Mouse (Mus musculus): ENCODE results near the gene Gm6169. TPM values are rescaled to one million over a fixed set of nuclear protein-coding genes. Genes with fewer than 3 reads are reported as not detected.
A peak's percentile ranks its signal among the peaks of the same experiment; 100 is the strongest.

The Gm6169 gene
- polyA plus RNA-seq, 1 experiment from 2014 or later = 3.5 TPM

DNA sequence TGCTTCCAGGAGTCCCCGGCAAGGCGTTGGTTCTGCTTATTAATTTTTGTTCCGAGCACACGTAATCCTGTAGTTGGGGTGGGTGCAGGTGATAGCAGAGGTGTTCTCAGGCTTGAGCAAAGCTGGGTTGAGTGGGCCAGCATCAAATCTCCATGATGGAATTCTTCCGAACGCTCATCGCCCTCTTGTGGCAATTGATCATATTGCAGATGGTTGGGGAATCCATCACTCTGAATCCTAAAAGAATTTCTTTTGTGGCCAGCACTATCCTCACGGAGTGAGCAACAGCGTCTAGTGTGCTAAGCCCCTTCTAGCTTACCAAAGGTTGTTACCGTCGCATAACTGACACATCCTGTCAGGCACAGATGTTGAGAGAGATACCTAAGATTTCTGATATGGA, 46.4 kb downstream of the Gm6169 start:
- TF ChIP-seq CTCF (IDR thresholded peaks at IDR 0.05; ENCODE audit: low read depth) = peak; percentile 92
- 13% methylated on average over 11 of the region's 11 CpGs for WGBS
- Histone ChIP-seq H3K27me3 (replicated peaks; ENCODE audit: control insufficient read depth, insufficient read depth, low read length) (no peaks in the 10 kb centered on the region), H3K27ac (ENCODE audit: low read depth, low read length) (no peak overlapping the region), H3K4me1 (replicated peaks; ENCODE audit: control insufficient read depth, insufficient read depth, low read length) (no peaks in the 10 kb centered on the region), H3K9ac (ENCODE audit: low read depth, low read length) (no peak overlapping the region), H3K4me3 (ENCODE audit: low read depth, low read length) (no peak overlapping the region), H3K36me3 (ENCODE audit: control insufficient read depth, insufficient read depth) (no peaks in the 10 kb centered on the region), H3K4me2 (replicated peaks; ENCODE audit: low read depth) (no peak overlapping the region), H3K9me3 (ENCODE audit: control insufficient read depth) (no peaks in the 10 kb centered on the region)
- ATAC-seq = no peak

DNA sequence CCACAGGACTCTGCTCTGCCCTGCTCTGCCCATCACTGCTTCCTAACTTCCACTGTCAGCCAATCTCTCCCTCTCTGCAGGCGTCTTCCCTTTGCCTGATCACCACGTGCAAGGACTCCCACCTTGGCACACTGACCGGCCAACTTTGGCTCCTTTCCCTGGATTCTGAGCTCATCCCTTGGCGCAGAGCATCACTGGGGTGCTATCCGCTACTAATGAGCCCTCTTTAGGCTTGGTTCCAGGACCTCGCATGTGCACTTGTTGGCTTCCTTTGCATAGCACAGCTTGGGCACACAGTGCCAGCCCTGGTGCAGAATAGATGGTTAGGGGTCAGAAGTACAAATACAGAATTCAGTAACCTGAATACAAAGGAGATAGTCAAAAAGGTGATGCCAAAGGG, 47.9 kb downstream of the Gm6169 start:
- TF ChIP-seq CTCF (IDR thresholded peaks at IDR 0.05; ENCODE audit: low read depth) = no peak
- no peak for ATAC-seq
- 69% methylated on average over 6 of the region's 6 CpGs for WGBS

More for the DNA sequence above, 47.9 kb downstream of the Gm6169 start:
- Histone ChIP-seq H3K27ac (ENCODE audit: low read depth, low read length) (no peak overlapping the region), H3K4me3 (ENCODE audit: low read depth, low read length) (no peak overlapping the region), H3K4me2 (replicated peaks; ENCODE audit: low read depth) (no peak overlapping the region), H3K9ac (ENCODE audit: low read depth, low read length) (no peak overlapping the region), H3K9me3 (ENCODE audit: control insufficient read depth) (no peaks in the 10 kb centered on the region), H3K4me1 (replicated peaks; ENCODE audit: control insufficient read depth, insufficient read depth, low read length) (no peaks in the 10 kb centered on the region), H3K27me3 (replicated peaks; ENCODE audit: control insufficient read depth, insufficient read depth, low read length) (no peaks in the 10 kb centered on the region), H3K36me3 (ENCODE audit: control insufficient read depth, insufficient read depth) (no peaks in the 10 kb centered on the region)

Other genes with a start within 250 kb of the Gm6169 start
- gene Gcnt4, start 174.5 kb downstream of the Gm6169 start, polyA plus RNA-seq (2015; fragmentation: Nextera tagmentation; extraction: Ambion mirVana) = 6.7 and 8.0 TPM in 2 replicates
- gene 1700029F12Rik, start 64.9 kb downstream of the Gm6169 start, polyA plus RNA-seq (2015; fragmentation: Nextera tagmentation; extraction: Ambion mirVana) = not detected in 2 replicates
- gene Fam169a, start 32.0 kb downstream of the Gm6169 start, polyA plus RNA-seq (2015; fragmentation: Nextera tagmentation; extraction: Ambion mirVana) = 0.78 and 0.90 TPM in 2 replicates
- gene Gfm2, start 38.7 kb upstream of the Gm6169 start, polyA plus RNA-seq (2015; fragmentation: Nextera tagmentation; extraction: Ambion mirVana) = 16.8 and 19.0 TPM in 2 replicates
- gene Nsa2, start 38.7 kb upstream of the Gm6169 start, polyA plus RNA-seq (2015; fragmentation: Nextera tagmentation; extraction: Ambion mirVana) = 58.1 and 64.0 TPM in 2 replicates
- gene Hexb, start 99.1 kb upstream of the Gm6169 start, polyA plus RNA-seq (2015; fragmentation: Nextera tagmentation; extraction: Ambion mirVana) = 273 and 300 TPM in 2 replicates
- gene Enc1, start 141.9 kb upstream of the Gm6169 start, polyA plus RNA-seq (2015; fragmentation: Nextera tagmentation; extraction: Ambion mirVana) = 2.3 and 2.6 TPM in 2 replicates

All from intestine, postnatal 0 days (tissue).